Mouse (Mus musculus) T-cell, adult 66 days (primary cell): ENCODE results near the gene Fthl17b. TPM values are rescaled to one million over a fixed set of nuclear protein-coding genes. Genes with fewer than 3 reads are reported as not detected.

ENCODE experiments used
- total RNA-seq, 2 experiments: library from RNA; stranded (reverse); gene quantifications; 3 replicates in 1 of 2; 4 replicates in 1 of 2; pipeline ENCODE4 v1.2.4; 2023

Gene Fthl17b
- not detected for total RNA-seq

DNA sequence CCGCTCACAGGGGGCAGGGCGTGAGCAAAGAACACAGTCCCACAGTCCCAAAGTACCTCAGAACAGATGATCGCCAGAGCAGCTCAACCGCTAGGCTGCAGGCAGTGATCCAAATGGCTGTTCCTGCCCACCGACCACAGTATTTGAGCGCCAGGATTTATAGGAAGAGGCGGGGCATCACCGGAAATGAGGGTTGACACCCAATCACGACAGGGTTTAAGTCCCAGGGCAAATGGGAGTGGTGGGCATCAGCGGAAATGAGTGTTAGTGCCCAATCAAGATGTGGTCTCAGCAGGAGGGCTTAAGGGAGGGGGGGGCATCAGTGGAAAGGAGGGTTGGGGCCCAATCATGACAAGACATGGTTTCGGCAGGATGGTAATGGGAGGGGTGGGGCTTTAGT lies at the start of gene Fthl17b:
Fthl17b (minus strand) TSS at position 101 of the 400 bp plus-strand sequence.

GRCm38 (mm10) chrX:8986655-8987054 lies 23.9 kb upstream of the Fthl17b start, which contains the start of gene Fthl17d:
Gene Fthl17d, minus strand, starts transcription at chrX:8986755.

GRCm38 (mm10) chrX:8976459-8976858 lies 13.7 kb upstream of the Fthl17b start, which contains the start of gene Fthl17c:
Gene Fthl17c, minus strand, starts transcription at chrX:8976559.

Other genes with a start within 250 kb of the Fthl17b start
- not detected for gene Ssx9, start 214.5 kb downstream of the Fthl17b start, total RNA-seq
- not detected for gene Ssxb5, start 159.3 kb downstream of the Fthl17b start, total RNA-seq
- not detected for gene Gm6592, start 119.0 kb downstream of the Fthl17b start, total RNA-seq
- not detected for gene Gm5751, start 88.7 kb downstream of the Fthl17b start, total RNA-seq
- 1 to 10 TPM; 1.7 to 2.5 TPM for gene B630019K06Rik, start 70.6 kb downstream of the Fthl17b start, total RNA-seq
- gene Fthl17c, start 13.6 kb upstream of the Fthl17b start, total RNA-seq: not detected
- not detected for gene Fthl17d, start 23.8 kb upstream of the Fthl17b start, total RNA-seq
- gene Fthl17e, start 70.5 kb upstream of the Fthl17b start, total RNA-seq: not detected
- not detected for gene Fthl17f, start 100.0 kb upstream of the Fthl17b start, total RNA-seq
- not detected for gene 4930402K13Rik, start 141.6 kb upstream of the Fthl17b start, total RNA-seq
- gene Lancl3, start 236.9 kb upstream of the Fthl17b start, total RNA-seq: under 1 TPM; 0.44 to 0.68 TPM